Mouse (Mus musculus) megakaryocyte progenitor cell, adult 5-6 weeks (primary cell): ENCODE data around the gene Hmgb1. TPM values are rescaled to one million over a fixed set of nuclear protein-coding genes. Genes with fewer than 3 reads are reported as not detected.

ENCODE experiments used
- ATAC-seq: replicated peaks from 2 replicates; pipeline ENCODE4 v1.8.0; 2016; ENCODE audit warnings: mild to moderate bottlenecking, moderate TSS enrichment, inconsistent platforms; ENCODE audit not compliant: poor library complexity
- total RNA-seq, 2 experiments: library from RNA; stranded (forward) in 1 of 2; stranded (reverse) in 1 of 2; fragments of 157-497, 149-512 nt in 1 of 2; fragments of 200-1000 nt in 1 of 2; gene quantifications; 2 replicates each; pipeline versions ENCODE4 v1.2.3 to v1.2.4; 2015 to 2017

Gene Hmgb1
- total RNA-seq, 2 experiments from 2014 or later: 1,041 to 1,239 TPM

DNA sequence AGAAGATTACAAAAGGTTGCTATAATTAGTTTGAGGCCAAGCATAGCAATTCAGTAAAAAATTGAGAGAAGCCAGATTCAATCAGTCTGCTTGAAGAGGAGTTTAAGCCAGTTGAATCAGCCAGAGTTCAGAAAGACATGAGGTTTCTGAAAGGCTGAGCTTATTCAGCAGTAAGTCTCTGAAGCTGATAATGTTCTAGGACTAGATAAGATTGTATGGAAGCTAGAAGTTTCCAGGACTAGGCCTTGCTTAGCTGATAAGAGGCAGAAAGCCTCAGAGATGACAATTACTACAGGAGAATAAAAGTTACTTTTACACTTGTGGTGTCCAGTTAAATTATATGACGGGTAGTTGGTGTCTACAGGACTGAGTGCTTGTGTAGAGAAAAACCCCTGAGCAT lies 5.9 kb upstream of the Hmgb1 start:
- ATAC-seq: peak; percentile 29; the same call in 1 of the 2 replicates

DNA sequence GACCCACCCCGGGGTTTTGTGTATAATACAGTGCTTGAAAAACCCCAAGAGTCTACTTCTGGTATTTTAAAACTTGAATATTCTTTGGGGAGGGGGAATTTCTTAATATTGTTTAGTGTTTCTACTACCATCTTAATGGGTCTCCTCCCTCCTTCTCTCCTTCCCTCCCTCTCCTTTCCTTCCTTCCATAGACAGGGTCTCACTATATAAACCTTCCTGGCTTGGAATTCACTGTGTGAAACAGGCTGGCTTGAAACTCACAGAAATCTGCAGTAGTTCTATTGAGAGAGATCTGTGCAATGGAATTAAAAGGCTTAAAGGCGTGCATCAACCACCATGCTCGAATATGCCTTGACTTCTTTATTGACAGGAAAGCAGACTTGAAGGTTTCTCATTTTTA lies 1.5 kb upstream of the Hmgb1 start:
- ATAC-seq: no peak

DNA sequence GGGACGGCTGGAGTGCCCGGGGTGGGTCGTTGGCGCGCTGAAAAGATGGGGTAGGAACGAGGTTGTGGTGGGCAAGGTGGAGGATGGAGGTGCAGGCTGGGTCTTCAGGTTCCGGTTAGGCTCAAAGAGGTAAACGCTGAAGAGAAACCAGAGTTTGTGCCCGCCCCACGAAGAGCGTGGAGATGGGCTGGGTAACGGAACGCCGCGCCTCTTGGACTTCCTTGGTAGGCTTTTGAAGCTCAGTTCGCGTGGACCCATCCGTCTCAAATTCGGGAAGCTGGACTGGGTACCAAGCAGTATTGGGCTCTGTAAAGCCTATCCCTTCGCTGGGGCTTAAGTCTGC lies 526 bp upstream of the Hmgb1 start:
- ATAC-seq: peak; percentile 29

DNA sequence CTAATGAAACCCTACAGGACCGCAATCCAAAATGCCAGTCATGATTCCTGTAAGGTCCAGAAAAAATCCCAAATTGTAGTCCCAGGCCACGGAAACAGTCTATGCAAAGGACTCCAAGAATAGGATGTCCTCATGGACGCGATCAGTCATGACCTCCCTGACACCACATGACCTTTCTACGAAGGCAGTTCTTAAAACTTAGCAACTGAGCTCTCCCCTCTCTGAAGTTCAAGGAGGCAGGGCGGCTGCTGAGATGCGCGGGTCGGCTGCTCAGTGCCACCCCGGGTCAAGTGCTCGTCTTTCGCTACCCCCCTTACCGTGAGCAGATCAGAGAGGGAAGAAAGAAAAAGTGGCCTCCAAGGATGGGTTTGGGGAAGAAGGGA lies 577 bp downstream of the Hmgb1 start:
- peak; percentile 43; the same call in 1 of the 2 replicates for ATAC-seq

DNA sequence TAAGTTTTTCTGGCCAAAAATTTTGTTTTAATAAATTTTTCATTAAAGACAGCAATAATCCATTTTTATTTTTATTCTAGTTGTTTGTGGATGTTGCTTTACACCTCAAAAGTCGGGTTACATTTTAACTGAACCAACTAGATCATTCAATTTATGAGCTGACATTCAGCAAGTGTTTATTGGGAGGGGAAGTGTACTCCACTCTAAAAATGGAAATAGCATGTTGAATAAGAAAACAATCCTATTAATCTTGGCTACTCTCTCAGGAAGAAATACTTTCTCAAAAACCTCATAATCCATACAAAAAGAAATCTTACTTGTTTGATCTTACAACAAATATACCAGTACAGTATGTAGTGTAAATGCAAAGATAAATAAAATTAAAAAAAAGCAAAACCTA lies 1.2 kb downstream of the Hmgb1 start:
- ATAC-seq: no peak

DNA sequence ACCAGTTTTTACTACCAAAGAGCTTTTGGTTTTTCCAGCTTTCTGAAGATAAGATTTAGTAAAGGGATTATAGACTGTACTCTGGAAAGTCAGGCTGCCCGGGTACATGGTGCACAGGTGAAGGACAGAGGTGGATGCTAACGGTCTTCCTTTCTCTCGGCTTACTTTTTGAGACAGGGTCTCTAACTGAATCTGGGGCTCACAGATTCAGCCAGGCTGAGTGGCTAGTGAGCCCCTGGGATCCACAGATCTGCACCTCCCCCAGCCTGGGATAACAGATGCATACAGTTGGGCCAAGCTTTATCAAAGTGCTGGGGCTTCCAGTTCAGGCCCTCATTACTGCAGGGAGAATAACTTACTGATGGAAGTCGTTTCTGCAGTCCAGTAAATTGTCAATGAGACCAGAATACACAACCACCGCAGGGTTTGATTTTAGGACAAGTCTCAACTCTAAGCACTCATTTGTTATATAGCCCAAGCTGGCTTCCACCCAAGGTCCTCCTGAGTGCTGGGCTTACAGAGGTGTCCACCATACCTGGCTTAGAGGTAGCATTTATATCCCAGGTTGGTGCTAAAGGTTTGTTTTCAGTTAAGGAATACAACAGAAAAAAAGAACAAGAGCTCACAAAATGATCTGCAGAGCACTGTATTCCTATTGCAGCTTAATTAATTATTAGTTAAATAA lies 2.0 kb downstream of the Hmgb1 start:
- ATAC-seq: no peak

DNA sequence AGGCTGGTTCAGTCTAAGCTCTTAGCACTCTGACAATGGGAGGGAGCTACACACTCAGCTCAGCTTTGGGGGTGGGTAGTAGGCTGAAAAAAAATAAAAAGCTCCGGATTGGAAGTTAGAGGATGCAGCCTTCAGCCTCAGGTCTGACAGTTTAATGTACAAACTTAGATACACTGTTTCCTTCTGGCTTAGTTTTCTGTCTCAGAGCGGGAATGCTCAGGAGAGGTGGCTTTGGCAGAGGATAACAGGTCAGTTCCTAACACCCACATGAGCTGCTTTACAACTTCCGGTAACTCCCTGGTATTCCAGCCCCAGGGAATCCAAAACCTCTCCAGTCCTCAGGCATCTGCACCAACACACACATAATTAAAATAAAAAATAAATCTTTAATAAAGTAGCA lies 4.5 kb downstream of the Hmgb1 start:
- ATAC-seq: no peak

DNA sequence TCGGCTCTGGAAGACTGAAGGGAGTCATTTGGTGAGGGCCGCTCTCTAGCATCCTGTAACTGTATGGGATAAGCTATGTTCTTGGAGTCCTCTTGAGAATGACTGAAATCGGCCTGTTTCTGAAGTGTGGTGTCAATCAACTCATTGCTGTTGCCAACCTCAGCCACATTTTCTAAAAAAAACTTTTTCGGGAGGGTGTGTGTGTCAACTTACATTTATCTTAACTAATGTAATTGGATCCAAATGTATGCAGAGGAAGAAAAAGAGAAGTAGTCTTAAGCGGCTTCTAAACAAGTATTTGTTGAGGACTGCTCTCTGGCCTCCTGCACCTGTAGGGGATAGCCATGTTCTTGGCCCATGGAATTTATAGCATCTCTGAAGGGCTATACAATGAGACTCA lies 6.2 kb downstream of the Hmgb1 start:
- no peak for ATAC-seq

DNA sequence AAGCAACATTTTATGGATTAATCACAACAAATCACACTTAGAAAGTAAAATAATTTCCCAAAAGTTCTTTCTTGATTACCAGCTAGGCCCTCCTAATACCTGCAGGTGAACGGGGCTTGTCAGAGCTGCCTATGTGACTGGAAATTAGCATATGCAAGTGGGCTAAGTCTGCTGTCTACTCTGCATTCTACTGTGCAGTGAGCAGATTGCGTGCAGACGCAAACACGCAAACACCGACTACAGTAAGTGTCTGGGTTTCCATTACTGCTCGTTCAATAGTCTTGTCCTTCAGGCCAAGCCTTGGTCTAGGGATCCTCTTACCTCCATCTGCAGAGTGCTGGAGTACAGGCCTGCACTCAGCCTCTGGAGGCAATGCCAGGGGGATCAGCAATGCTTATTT lies 8.6 kb downstream of the Hmgb1 start:
- no peak for ATAC-seq

DNA sequence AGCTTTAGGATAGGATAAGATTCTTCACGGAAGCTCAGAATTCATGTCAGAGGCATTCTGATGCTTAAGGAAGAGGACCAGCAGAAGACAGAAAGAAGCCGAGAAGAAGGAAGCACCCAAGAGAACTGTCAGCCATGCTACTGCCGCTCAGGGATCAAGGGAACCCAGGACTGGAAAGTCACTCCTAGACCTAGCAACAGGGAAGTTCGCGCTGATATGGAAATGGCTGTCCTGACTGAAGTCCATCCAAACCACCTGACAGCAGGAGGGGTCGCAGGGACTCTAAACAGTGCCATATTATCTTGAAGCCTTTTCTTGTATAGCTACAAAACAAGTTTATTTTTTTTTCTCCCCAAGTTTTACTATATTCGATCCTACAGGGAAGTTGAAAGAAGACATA lies 9.8 kb downstream of the Hmgb1 start:
- no peak for ATAC-seq

DNA sequence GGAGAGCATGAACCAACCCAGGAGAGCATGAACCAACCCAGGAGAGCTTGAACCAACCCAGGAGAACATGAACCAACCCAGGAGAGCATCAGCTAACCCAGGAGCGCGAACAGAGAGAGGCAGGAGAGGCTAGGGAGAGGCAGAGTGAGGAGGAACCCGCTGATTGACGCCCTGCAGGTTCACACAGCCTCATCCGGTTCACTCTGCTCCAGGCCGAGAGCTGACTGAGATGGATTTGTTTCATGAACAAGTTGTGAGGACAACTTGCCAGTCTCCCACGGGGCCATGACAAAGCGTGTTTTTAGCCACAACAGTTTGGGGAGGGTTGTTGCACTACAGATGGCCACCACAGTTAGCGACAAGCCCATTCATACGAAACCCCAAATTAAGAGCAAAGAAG lies 12.0 kb downstream of the Hmgb1 start:
- no peak for ATAC-seq

DNA sequence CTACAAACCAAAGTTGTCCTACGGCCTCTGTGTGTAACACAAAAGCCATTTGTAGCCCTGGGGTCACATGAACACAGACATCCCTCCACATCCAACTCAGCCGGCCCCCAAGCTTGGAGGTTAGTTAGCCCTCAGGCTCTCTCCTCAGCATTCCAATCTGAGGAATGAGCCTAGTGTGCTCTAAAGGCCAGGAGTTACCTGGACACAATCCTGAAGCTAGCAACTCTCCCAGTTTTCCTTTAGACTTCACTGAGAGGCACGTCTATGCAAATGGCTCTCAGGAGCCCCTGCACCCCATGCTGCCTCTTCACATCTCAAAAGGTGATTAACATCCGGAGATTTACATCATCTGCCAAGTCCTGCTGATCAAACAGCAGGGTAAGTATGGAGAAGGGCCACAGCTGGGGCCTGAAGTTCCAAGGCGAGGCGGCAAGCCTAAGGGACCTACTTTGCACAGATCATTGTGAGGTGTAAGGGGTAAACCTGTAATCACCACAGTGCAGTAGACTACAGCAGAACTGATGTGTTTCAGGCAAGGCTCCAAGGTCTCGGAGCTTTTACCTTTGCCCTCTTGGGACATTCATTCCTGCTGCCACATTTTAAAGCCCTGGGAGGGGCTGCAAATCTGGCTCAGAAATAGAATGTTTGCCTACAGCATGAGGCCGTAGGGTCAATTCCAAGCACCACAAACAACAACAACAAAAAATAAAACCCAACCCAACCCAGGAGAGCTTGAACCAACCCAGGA lies 13.3 kb downstream of the Hmgb1 start:
- ATAC-seq: no peak

DNA sequence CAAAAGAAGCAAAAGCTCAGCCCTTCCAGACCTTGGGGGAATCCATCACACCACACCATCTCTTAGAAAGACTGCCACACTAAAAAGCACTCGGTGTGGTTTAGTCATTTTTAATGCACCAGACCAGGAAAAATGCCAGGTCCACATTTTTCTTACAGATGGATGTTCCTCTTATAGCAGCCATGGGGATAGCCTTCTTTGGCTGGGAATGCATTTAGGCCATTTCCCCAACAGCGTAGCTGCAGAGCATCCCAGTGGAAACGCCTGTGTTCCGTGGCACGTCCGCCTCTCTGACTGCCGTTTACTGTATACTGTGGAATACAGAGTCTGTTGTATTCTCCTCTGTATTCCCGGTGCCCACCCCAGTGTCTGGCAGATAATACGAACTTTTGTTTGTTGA lies 15.5 kb downstream of the Hmgb1 start:
- no peak for ATAC-seq

DNA sequence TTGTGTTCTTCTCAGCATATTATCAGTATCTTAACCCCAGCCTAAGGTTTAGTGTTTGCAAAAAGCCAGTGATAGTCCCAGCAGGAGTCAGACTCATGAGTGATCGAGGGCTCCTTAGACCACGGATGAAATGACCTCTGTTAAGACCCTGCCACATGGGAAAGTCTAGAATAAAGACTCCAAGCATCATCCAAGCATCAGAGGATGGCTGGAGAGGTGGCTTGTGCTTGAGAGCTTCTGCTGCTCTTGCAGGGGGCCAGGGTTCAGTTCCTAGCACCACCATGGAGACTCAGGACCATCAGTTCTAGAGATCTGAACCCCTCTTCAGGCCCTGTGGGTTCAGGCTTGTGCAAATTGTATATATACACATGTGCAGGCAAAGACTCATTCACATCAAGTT lies 16.2 kb downstream of the Hmgb1 start:
- ATAC-seq: no peak

DNA sequence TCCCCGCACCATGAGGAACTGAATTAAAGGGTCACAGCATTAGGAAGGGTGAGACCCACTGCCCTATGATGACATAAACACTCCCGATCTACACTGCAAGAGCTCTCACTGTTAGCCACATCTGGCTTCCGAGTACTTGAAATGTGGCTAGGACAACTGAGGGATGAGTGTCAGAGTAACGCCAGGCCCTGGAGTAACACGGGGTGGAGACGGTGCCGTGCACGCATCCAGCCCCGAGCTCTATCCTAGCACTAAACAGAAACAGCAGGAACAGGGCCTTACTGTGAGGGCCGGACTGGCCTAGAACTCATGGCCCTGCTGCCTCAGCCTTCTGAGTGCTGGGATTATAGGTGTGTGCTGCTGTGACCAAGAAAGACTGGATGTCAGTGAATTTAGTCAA lies 18.3 kb downstream of the Hmgb1 start:
- no peak for ATAC-seq

DNA sequence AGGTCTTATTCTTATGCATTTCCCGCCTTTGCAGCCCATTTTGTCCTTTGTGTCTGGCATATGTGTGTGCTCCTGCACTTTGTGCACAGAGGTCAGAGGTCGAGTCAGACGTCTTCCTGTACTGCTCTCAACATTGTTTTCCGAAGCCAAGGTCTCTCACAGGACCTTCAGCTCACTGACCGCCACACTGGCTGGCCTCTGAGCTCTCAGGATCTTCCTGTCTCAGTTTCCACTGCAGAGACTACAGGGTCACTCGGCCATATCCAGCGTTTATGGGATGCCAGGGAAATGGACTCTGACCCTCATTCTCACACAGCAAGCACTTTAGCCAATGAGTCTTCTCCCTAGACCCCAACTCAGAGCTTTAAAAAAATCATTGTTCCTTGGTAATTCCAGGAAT lies 19.4 kb downstream of the Hmgb1 start:
- ATAC-seq: no peak

DNA sequence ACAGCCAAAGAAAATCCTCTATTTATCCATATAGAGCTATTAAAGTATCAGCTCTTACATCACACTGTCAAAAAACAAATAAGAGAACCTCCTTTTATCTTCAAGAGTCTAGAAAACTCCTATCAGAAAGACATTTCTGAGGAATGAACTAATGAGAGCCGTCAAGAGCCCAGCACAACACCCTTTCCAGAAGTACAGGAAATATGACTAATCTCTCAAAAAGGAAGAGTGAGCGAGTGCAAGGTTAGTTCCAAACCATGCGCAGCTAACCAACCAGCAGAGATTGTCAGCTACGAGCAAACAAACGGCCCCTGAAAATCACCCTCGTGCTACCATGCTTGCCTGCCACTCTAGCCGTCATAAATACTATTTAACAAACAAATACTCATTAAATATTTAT lies 21.4 kb downstream of the Hmgb1 start:
- ATAC-seq: 0 out of 2 replicates have a peak, but pooled peaks have one; percentile 26

DNA sequence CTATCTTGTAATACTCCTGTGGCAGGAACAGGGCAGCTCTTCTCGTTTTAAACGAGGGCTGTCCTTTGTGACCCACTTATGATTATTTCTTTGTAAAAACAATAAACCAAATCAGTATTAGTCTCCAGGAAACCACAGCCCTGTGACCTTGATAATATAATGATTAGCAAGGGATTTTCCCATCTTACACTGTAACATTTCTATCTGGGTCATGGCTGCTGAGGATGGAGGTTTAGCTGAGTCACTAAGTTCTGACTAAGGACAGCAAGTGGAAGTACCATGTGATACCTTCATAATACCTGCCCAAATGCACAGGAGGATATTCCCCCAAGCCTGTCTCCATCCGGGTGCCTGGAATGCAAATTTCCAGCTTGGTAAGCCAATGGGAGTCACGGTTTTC lies 23.8 kb downstream of the Hmgb1 start:
- no peak for ATAC-seq

DNA sequence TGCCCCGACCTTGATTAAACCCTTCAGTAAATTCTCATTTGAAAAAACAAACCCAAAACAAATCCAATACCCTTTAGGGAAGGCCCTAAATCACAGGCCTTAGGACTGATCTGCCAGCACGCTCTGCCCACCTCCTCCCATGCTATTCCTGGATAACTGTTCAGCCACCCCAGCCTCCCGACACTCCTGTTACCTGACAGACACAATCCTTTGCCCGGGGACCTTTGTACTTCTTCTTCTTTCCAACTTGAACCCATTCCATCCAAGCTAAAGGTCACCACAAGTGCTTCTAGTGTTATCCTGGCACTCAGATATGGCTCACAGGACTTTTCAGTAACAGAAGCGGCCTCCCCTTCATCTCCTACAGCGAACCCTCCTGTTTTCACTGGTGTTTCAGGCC lies 25.3 kb downstream of the Hmgb1 start:
- ATAC-seq: no peak

DNA sequence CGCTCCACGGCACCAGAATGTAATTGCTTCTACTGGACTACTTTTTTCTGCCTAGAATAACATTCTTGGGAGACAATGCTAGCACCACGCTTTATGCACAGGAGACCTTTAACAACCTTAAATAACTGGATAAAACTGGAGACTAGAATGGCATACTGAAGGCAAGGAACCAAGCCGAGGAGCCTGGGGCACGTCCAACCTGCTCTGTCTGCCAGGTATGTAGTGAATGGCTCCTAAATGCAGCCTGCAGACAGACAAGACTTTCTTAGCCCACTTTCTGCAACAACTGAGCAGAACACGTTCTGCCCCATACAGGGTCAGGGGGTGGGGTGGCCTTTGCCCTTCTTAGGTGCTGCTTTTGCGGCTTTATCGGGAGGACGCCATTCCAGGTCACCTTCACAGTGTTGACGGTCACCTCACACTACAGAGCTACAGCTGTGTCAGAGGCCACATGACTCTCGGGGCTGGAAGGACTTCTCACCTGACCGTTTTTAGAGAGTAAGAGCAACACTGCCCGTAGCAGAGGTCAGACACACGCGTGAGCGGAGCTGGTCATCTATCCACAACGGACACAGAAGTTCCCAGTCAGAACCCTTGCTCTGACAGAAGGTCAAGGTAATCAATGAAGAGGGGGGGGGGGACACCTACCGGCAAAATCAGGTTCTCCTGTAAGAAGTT lies 27.3 kb downstream of the Hmgb1 start:
- ATAC-seq: no peak

DNA sequence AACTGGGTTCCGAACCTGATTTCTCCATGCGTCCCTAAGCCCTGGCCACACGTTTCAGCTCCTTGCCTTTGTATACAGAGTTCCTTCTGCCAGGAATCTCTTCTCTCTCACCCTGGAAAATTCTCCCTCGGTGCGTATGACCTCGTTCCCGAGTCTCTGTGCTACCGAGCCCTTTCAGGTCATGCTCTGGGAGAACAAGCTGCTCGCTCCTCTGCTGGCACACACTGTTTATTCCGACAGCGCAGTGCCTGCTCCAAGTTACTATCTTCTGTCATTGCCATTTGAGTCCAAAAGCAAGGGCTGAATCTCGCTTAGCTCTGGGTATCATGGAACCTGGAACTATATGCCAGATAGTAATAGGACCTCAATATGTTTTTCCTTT lies 31.5 kb downstream of the Hmgb1 start:
- no peak for ATAC-seq

DNA sequence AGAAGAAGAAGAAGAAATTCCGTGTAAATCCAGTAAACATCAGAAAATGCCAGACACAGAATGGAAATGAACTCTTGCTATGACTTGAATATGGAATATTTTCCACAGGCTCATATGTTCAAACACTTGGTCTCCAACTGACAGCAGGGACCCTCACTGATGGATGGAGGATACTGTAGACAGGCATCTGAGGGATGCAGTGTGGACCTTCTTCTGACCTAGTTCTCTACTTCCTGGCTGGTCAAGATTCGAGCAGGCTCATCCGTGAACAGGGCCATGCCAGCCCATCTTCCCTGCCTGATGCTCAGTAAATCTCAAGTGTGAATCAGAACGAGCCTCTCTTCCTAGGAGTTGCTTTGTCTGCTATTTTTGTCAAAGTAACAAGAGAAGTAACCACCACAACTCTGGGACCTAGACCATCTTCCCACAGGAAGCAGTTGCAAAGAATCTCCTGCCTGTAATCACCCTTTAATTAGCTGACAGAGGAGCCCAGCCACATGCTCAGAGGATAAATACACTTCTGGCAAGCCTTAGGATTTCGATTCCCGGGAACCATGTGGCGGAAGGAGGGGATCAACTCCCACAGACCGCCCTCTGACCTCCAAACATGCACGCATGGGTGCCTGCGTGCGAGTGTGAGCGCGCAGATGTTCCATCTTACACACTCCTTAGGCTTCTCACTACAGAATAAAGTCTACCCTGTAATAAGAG lies 32.1 kb downstream of the Hmgb1 start:
- no peak for ATAC-seq
